Mouse (Mus musculus): ENCODE measurements around the gene Lrrc46.

Gene Lrrc46

DNA sequence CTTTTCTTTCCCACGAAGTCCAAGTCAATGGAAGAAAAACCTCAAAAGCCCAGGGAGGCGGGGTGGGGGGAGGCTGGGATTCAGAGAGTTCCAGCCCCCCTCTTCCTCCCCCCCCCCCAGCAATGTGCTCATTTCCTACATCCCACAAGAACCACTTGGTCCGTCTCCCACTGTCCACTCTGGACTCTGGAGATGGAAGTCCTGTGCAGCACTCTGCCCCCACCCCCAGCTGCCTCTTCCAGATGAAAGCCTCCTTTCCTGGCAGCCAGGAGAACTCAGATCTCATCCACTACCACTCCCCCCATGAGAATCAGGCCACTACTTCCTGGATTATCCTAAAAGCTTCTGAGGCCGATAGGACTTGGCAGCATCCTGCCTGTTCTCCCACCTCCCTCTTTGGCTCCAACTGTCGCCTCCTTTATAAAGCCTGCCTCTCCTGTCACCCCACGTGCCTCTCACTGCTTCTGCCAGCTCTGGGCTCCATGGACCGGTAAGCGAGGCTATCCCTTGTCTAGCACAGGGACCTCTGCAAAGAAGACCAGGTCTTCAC lies 28.0 kb downstream of the Lrrc46 start, which contains the start of gene Sp6:
TSS of gene Sp6 (plus strand) at position 274 of the 550 bp plus-strand sequence.
- no peak for DNase-seq (ENCODE audit: low spot score in 2 of 2)

DNA sequence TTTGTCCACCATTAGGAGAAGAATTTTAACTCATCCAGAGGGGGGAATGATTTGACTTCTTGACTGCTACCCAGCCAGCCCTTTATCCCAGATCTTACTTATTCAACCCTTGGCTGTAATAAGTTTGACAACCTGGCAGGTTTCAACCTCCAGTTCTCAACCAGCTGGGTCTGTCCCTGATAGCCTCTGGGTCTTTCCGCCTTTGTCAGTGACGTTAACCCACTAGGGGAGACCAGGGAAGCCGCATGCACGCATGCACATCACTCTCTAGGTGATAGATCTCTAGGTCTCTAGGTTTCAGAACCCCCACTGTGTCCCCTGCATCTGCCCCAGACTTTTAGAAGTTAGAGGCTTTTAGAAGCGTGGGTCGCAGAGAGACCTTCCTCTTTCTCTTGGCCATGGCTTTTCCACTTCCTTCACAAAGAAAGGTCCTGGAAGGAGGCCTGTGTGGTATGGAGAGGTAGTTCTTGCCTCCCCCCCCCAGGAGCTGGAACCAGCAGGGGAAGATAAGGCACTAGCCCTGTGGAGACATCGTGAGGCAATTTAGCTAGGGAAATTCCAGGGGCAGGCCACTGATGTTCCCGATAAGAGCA lies 31.9 kb downstream of the Lrrc46 start:
- no peak for DNase-seq (ENCODE audit: low spot score in 2 of 2)

DNA sequence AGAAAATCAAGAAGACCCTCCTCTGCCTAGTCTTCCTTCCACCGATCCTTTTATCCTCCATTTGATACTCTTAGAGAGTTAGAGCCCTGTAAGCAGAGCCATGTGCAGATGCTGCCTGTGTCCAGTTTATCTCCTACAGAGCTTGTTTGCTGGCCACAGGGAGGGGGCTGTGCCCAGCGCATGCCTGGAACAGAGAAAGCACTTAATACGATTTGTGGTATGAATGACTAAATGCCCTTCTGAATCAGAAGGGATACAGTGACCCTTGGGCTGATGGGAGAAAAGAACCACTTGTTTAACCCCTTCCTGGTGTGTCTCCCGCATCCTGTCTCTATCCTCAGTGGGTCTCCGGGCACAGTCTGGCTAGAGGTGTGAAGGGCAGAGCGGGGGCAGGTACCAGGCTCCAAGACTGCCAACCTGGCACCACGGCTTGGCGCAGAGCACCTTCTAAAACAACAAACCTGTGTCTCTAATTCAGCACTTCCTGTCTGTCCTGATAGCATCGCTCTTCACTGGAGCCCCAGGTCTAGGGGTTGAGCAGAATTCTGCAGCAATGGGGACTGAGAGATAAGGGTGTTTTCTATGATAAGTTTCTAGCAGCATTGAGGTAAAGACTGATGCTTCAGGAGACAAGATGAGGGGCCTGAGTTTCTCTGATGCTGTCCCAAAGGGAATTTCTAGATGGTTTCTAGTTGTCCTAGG lies 34.0 kb downstream of the Lrrc46 start:
- no peak for DNase-seq (ENCODE audit: low spot score in 2 of 2)

DNA sequence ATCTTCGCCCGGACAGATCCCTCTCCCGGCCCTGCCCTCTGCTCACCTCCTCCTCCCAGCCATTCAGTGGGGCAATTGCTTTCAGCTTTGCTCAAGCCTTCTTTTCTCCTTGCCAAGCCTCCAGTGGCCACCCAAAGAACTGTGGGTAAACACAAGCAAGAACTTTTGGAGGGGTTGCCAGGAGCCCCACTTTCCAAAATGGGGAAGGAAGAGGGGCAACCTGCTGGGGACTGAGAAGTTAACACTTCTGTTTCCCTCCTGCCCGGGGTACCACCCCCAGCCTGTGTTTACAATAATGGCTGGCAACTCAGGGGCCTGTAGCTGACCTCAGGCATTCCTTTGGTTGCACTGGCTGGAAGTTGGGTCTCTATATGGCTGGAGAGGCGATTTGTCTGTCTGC lies 38.0 kb downstream of the Lrrc46 start:
- no peak for DNase-seq (ENCODE audit: low spot score in 2 of 2)

DNA sequence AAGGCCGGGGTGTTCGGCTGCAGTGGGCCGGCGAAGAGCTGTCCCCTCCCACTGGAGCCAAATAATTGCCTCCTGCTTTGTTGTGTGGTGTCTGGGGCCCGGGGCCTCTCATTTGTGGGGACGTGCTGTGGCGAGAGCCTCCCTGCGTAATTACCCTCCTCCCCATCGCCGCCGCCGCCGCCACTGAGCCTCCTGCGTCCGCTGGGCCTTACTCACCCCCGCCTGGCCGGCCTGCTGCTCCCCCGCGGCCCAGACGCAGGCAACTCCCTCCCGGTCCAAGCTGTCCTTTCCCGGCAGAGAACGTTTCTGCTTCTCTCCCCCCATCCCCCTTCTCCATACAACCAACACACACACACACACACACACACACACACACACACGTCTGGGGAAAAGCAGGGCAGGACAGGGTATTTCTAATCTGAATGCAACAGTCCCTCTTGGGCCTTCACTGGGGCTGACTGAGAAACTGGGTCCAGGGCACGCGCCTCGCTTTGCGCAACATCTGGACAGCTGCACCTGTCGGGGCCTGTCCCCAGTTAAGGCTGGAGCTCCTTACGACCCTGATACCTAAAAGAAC lies 43.7 kb downstream of the Lrrc46 start:
- no peak for DNase-seq (ENCODE audit: low spot score in 2 of 2)

DNA sequence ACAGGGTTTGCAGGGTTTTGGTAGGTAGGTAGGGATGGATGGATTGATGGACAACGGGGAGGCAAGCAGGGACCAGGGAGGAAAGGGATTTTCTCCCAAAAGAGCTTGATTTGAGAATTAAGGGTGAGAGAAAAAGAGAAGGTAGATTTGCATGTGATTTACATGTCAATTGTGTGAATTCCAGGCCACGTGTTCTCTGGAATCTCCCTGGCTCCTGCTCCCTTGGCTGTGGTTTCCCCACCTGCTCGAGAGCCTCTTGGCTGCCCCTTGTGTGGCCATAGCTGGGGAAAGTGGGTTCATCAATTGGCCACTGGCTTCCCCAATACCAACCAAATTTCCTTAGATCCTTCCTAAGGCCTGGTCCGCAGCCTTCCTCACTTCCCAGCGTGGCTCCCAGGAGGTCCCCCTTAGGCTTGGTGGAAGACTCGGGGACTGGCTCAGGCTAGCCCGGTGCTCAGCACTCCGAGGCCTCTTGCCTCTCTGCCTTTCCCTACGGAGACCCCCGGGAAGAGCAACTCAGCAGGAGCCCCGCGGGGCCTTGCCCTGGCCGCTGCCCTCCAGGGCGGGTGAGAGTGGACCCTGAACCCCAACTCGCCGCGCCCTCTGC lies 44.3 kb downstream of the Lrrc46 start:
- no peak for DNase-seq (ENCODE audit: low spot score in 2 of 2)

DNA sequence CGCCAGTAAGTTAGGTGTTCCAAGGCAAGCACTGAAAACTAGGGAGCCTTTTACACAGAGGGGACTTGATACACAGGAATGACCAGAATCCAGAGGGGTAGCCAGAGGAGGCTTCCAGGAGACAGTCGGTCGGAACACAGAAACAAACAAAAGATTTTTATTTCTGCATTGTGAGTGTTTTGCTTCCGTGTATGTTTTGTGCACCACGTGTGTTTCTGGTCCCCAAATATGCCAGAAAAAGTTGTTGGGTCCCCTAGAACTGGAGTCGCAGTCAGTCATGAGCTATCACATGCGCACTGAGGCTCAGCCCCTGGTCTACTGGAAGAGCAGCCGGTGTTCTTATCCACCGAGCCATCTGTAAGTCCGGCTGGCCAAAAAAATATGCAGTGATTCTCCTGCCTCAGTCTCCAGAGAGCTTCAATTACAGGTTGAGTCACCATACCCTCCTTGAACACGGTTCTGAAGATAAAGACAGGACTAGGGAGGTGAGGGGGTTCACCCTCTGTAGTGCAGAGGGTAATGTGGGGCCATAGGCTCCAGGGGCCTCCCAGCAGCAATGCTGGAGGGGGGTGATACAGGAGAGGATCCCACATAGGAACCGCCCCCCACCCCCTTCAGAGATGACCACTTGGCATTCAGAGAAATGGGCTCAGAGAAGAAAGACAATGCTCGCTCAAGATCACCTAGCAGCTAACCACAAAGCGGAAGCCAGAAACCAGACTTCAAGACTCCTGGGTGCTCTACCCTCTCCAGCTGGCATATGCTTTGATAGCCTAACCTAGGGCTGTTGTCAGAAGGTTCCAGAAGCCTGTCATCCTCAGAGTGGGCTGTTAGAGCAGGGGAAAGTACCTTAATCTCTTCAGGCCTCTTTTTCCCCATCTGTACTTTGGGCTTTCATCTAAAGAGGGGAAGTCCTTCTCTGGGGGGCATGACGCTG lies 45.1 kb downstream of the Lrrc46 start:
- DNase-seq (ENCODE audit: low spot score in 2 of 2), result no peak

DNA sequence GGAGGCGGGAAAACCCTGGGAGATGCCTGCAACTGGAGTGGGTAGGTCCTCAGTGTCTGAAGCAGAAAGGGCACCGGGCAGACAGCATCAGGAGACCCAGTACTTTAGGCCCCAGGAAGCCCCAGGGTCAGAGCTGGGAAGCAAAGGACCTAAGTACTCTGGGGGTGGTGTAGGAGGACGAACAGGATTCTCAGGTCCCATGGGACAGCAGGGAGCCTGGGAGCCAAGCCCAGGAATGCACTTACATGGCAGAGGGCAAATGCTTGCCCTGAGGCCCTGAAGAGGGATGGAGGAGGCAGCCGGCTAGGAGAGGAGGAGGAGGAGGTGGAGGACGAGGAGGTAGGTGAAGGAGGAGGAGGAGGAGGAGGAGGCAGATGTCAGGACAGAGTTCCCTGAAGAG lies 46.2 kb downstream of the Lrrc46 start:
- DNase-seq (ENCODE audit: low spot score in 2 of 2), result no peak

DNA sequence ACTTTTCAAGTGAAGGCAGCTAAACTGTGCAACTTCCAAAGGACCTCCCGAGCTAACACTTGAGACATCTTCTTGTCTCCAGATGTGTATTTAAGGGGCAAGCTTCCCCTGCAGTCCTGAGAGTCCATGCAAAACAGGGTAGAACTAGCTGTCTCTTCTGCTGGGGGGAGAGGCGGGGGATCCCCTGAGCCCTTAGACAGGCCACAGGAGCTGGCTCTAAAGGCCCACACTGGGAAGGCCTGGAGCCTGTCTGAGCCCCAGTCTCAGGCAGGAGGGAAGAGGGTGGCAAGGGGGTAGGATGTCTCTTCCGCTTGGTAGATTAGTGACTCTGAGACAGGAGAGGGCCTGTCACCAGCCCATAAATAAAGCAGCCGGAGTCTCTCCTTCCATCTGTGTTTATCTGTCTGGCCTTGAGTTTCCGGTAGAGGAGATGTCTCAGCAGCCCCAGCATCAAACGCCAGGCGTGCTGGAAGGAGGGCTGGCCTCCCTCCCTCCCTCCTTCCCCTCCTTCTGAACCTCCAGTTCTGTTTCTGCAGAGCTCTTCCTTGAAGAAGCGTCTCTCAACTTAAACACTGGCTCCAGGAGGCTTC lies 48.4 kb downstream of the Lrrc46 start:
- DNase-seq (ENCODE audit: low spot score in 2 of 2), result no peak

DNA sequence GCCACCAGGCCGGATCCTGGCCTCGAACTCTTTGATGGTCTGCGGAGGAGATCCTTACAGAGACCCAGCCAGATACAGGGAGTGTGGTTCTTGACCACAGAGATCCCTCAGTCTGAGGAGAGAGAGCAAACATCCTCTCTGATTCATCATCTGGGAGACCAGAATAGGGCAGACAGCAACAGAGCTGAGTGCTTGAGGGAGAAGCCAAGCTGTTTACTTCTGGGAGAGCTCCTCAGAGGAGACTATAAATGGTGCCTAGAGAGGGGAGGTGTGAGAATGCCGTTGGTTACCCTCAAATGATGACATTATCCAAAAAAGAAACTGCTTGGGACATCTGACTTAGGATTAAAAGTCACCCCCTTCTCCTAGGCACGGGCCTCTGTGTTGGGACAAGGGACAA lies 49.7 kb downstream of the Lrrc46 start:
- DNase-seq (ENCODE audit: low spot score in 2 of 2), result no peak

DNA sequence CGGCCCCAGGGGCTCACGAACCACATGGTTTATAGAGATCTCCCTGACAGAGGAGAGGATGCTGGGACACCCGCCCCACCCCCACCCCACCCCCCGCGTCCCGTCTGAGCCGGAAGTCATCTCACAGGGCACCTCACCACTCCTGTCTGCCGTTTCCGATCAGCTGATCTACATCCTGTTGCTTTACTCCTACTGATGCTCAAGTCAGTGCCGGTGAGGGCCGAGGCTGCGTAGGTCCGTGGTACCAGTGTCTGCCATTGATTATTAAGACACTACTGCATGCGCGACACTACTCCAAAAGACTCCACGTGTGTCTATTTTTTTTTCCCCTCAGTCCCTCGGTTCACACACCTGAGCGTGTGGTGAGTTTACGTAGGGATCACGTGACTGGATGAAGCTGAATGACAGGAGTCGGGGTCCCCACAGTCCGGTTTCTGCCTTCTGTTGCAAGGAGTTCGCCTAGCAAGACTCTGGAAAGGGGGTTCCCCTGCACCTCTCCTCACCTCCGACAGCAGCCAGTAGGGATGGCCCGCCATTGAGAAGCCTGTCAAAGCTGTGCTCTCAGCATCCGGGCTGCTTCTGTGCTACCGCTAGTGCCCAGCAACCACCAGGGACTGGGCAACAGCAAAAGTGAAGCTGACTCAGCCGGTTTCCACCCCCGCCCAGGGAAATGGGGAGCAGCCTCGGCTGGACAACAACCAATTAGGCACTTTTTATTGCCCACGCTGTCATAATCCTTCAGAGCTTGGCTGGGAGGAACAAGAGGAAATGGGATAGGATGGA lies 53.1 kb downstream of the Lrrc46 start:
- DNase-seq (ENCODE audit: low spot score in 2 of 2), result peak in 1 of 2 experiments; percentile 43

DNA sequence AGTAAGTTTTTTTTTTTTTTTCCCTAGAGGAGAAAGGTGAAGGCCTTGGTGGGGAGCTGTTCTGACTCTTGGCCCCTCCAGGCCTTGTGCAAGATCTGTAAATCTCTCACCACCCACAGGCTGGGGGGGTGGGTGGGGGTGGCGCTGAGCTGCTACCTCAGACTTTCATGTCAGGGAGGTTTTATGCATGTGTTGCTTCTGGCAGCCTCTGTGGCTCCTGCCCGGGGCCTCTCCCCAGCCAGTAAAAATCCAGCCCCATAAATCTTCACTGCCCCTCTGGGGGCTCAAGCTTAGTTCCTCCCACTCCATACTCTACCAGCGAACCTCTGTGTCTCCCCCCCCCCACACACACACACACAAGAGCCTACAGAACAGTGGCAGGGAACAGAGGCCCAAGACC lies 54.7 kb downstream of the Lrrc46 start:
- DNase-seq (ENCODE audit: low spot score in 2 of 2), result no peak

DNA sequence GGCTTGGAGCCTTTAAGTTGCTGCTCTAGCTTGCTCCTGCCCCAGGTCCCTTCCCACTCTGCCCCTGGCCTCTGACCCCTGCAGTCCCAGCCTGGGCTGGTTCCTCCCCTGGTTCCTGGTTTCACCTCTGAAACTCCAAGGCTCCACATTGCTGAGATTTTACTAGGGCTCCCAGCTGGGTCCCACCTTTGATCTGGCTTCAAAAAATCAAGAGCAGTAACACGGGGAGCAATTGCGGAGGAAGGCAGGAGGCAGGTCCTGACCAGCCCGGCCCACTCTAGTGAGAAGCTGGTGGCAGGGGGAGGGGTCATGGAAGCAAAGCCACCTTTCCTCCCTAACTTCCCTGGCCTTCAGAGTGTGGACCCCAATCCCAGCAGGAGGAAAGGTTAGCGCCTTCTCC lies 56.3 kb downstream of the Lrrc46 start:
- DNase-seq (ENCODE audit: low spot score in 2 of 2), result no peak

All from right cerebral cortex, postnatal 36 days (tissue).